Mouse (Mus musculus) MEL (cell line): ENCODE measurements at regions not wholly inside any gene's neighbourhood (a gene's known extent, or its start where the extent isn't known, plus 50 kb on each side); places are given as distances from the start of the nearest gene placed in this dataset.

Experiments
- DNase-seq: peaks from one replicate; pipeline ENCODE4 v3.0.0; 2011; ENCODE audit warnings: low read depth, low spot score
- H3K27ac ChIP-seq: 2 replicates; pipeline ENCODE4 v1.5.1; 2012; ENCODE audit warnings: low read depth, mild to moderate bottlenecking, control low read depth, low read length, moderate library complexity; ENCODE audit not compliant: control insufficient read depth
- H3K27me3 ChIP-seq, 2 experiments: fragments of 150-350 bp in 1 of 2; sonication (generic) in 1 of 2; 2 replicates each; pipeline ENCODE4 v1.6.1; 2012; ENCODE audit warnings: low read length in 2 of 2, mild to moderate bottlenecking in 2 of 2, improper control_type of control experiment in 1 of 2, moderate library complexity in 1 of 2; ENCODE audit not compliant: insufficient read depth in 2 of 2, control insufficient read depth in 1 of 2
- H3K36me3 ChIP-seq, 2 experiments: 2 replicates each; pipeline ENCODE4 v1.6.1; 2012 to 2014; ENCODE audit warnings: low read length in 2 of 2, improper control_type of control experiment in 1 of 2, inconsistent platforms in 1 of 2, mild to moderate bottlenecking in 1 of 2; ENCODE audit not compliant: insufficient read depth in 2 of 2, control insufficient read depth in 1 of 2
- H3K4me1 ChIP-seq, 2 experiments: fragments of 150-350 bp in 1 of 2; sonication (generic) in 1 of 2; 2 replicates each; pipeline ENCODE4 v1.6.1; 2012; ENCODE audit warnings: low read length in 2 of 2, improper control_type of control experiment in 1 of 2, mild to moderate bottlenecking in 1 of 2; ENCODE audit not compliant: insufficient read depth in 2 of 2, control insufficient read depth in 1 of 2
- H3K4me3 ChIP-seq, 2 experiments: fragments of 150-350 bp in 1 of 2; sonication (generic) in 1 of 2; 2 replicates each; pipeline ENCODE4 v1.5.1; 2012; ENCODE audit warnings: low read depth in 2 of 2, low read length in 2 of 2, mild to moderate bottlenecking in 2 of 2, moderate library complexity in 2 of 2, control low read depth in 1 of 2, improper control_type of control experiment in 1 of 2; ENCODE audit not compliant: control insufficient read depth in 1 of 2, insufficient read depth in 1 of 2
- H3K79me2 ChIP-seq: 2 replicates; pipeline ENCODE4 v1.6.1; 2012; ENCODE audit warnings: mild to moderate bottlenecking, low read length, moderate library complexity; ENCODE audit not compliant: control insufficient read depth, poor library complexity, insufficient read depth
- H3K9ac ChIP-seq: 2 replicates; pipeline ENCODE4 v1.6.1; 2012; ENCODE audit warnings: low read depth, mild to moderate bottlenecking, control low read depth, low read length, moderate library complexity; ENCODE audit not compliant: control insufficient read depth, poor library complexity, severe bottlenecking
- H3K9me3 ChIP-seq: fragments of 150-350 bp; sonication (generic); replicated peaks from 2 replicates; pipeline ENCODE4 v1.6.1; 2012; ENCODE audit warnings: mild to moderate bottlenecking, low read length, improper control_type of control experiment, moderate library complexity; ENCODE audit not compliant: insufficient read depth
- CHD1 ChIP-seq: IDR thresholded peaks from 2 replicates; pipeline ENCODE4 v1.6.1; 2012; ENCODE audit warnings: low read depth, mild to moderate bottlenecking, inconsistent platforms, low read length, improper control_type of control experiment
- CTCF ChIP-seq, 3 experiments: IDR thresholded peaks in 2 of 3; conservative IDR thresholded peaks in 1 of 3; 2 replicates each; pipeline ENCODE4 v1.5.1; 2011 to 2012; ENCODE audit warnings: low read length in 3 of 3, low read depth in 2 of 3, mild to moderate bottlenecking in 2 of 3, improper control_type of control experiment in 1 of 3, inconsistent platforms in 1 of 3, mixed read lengths in 1 of 3, moderate library complexity in 1 of 3; ENCODE audit not compliant: control insufficient read depth in 1 of 3, insufficient read depth in 1 of 3, poor library complexity in 1 of 3, severe bottlenecking in 1 of 3
- ETS1 ChIP-seq: IDR thresholded peaks from 2 replicates; pipeline ENCODE4 v1.6.1; 2012; ENCODE audit warnings: low read depth, mild to moderate bottlenecking, inconsistent platforms, low read length, improper control_type of control experiment, moderate library complexity
- GABPA ChIP-seq: IDR thresholded peaks from 2 replicates; pipeline ENCODE4 v1.6.1; 2012; ENCODE audit warnings: low read depth, mild to moderate bottlenecking, inconsistent platforms, low read length, improper control_type of control experiment, moderate library complexity
- HCFC1 ChIP-seq: IDR thresholded peaks from 2 replicates; pipeline ENCODE4 v1.6.1; 2012; ENCODE audit warnings: low read depth, mild to moderate bottlenecking, inconsistent platforms, low read length, improper control_type of control experiment, moderate library complexity
- JUND ChIP-seq: IDR thresholded peaks from 2 replicates; pipeline ENCODE4 v1.6.1; 2011; ENCODE audit warnings: low read depth, mild to moderate bottlenecking, improper control_type of control experiment, low read length
- KAT2A ChIP-seq: conservative IDR thresholded peaks from 2 replicates; pipeline ENCODE4 v1.6.1; 2012; ENCODE audit warnings: low read depth, low read length, improper control_type of control experiment, inconsistent platforms
- MAFK ChIP-seq: IDR thresholded peaks from 2 replicates; pipeline ENCODE4 v1.6.1; 2011; ENCODE audit warnings: low read depth, mild to moderate bottlenecking, low read length, improper control_type of control experiment, borderline replicate concordance
- MEF2A ChIP-seq: IDR thresholded peaks from 2 replicates; pipeline ENCODE4 v1.6.1; 2014; ENCODE audit warnings: low read depth, mild to moderate bottlenecking, inconsistent platforms, low read length, improper control_type of control experiment; ENCODE audit not compliant: poor library complexity, insufficient replicate concordance, severe bottlenecking; ENCODE audit errors: extremely low read depth
- POLR2AphosphoS5 ChIP-seq: IDR thresholded peaks from 2 replicates; pipeline ENCODE4 v1.6.1; 2012; ENCODE audit warnings: low read depth, borderline replicate concordance, mild to moderate bottlenecking, inconsistent platforms, low read length, moderate library complexity, mixed read lengths
- RAD21 ChIP-seq: IDR thresholded peaks from 2 replicates; pipeline ENCODE4 v1.6.1; 2011; ENCODE audit warnings: mild to moderate bottlenecking, low read depth, low read length, improper control_type of control experiment
- RCOR1 ChIP-seq: IDR thresholded peaks from 2 replicates; pipeline ENCODE4 v1.6.1; 2012; ENCODE audit warnings: low read depth, mild to moderate bottlenecking, inconsistent platforms, low read length, improper control_type of control experiment
- SMC3 ChIP-seq: IDR thresholded peaks from 2 replicates; pipeline ENCODE4 v1.6.1; 2011; ENCODE audit warnings: low read depth, low read length, improper control_type of control experiment
- TAL1 ChIP-seq: IDR thresholded peaks from 2 replicates; pipeline ENCODE4 v1.6.1; 2012; ENCODE audit warnings: mild to moderate bottlenecking, inconsistent platforms, low read length, moderate library complexity, mixed read lengths
- TBP ChIP-seq: IDR thresholded peaks from 2 replicates; pipeline ENCODE4 v1.8.0; 2011; ENCODE audit warnings: low read depth, low read length, improper control_type of control experiment
- TCF12 ChIP-seq: IDR thresholded peaks from 2 replicates; pipeline ENCODE4 v1.6.1; 2014; ENCODE audit warnings: low read depth, mild to moderate bottlenecking, inconsistent platforms, low read length, improper control_type of control experiment, moderate library complexity
- ZC3H11A ChIP-seq: IDR thresholded peaks from 2 replicates; pipeline ENCODE4 v1.6.1; 2012; ENCODE audit warnings: low read depth, mild to moderate bottlenecking, inconsistent platforms, low read length, improper control_type of control experiment
- ZNF384 ChIP-seq: IDR thresholded peaks from 2 replicates; pipeline ENCODE4 v1.6.1; 2012; ENCODE audit warnings: low read depth, mild to moderate bottlenecking, inconsistent platforms, low read length, improper control_type of control experiment

DNA sequence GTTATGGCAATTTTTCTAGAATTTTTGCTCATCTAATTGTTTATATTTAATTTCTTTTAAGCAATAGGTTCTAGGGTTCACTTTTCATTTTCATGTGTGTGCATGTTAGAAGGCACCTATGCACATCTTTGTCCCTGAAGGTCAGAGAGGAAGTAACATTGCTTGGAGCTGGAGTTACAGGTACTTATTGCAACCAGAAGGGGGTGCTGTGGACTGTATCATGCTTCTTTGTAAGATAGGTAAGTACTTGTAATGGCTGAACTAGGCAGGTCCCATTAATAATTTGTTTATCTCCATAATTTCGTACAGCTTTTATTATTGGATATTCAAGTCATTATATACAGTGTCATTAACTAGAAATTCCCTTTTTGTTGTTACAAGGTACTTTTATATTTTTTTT lies 238.3 kb upstream of the Ccnh start:
- H3K4me3 ChIP-seq = no peak overlapping the region
- no peaks in the 10 kb centered on the region for H3K27me3 ChIP-seq
- no peaks in the 10 kb centered on the region for H3K79me2 ChIP-seq
- DNase-seq = peak; percentile 82
- no peaks in the 10 kb centered on the region for H3K4me1 ChIP-seq
- TF ChIP-seq ZC3H11A (peak; percentile 73), CTCF (IDR thresholded peaks at IDR 0.05 in 2 of 3, conservative IDR thresholded peaks at IDR 0.05 in 1 of 3; ENCODE audit: control insufficient read depth in 1 of 3, insufficient read depth in 1 of 3, low read depth in 2 of 3, low read length in 3 of 3, poor library complexity in 1 of 3, severe bottlenecking in 1 of 3) (peak; percentile 32 to 73 (median 37); a peak in 5 of 6 replicates), RAD21 (peak; percentile 81), TCF12 (no peak), ZNF384 (0 out of 2 replicates have a peak, but pooled peaks have one; percentile 23), SMC3 (peak; percentile 73), MAFK (no peak), JUND (0 out of 2 replicates have a peak, but pooled peaks have one; percentile 3), MEF2A (no peak)
- H3K9me3 ChIP-seq = no peaks in the 10 kb centered on the region
- no peaks in the 10 kb centered on the region for H3K36me3 ChIP-seq
- no peak overlapping the region for H3K27ac ChIP-seq
- no peak overlapping the region for H3K9ac ChIP-seq

DNA sequence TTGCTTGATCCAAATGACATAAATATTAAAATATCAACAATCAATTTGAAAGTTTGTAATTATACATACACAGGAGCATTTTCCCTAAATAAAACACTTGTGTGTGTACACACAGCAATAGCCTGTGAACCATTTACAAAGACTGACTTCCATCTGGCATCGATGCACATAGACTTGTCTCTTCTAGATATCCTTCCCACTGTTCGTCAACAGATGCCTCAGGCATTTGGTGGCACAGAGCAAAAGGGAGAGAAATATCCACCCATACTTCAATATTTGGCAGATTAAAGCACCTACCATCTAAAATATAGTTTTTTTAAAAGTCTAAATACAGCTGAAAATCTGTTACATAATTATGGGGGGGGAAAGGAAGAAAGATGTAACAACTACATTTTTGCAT lies 236.0 kb upstream of the Ccnh start:
- Histone ChIP-seq H3K4me3 (no peak overlapping the region), H3K27me3 (no peaks in the 10 kb centered on the region), H3K9me3 (no peaks in the 10 kb centered on the region), H3K79me2 (no peaks in the 10 kb centered on the region), H3K9ac (no peak overlapping the region), H3K27ac (no peak overlapping the region), H3K4me1 (no peaks in the 10 kb centered on the region), H3K36me3 (no peaks in the 10 kb centered on the region)
- no peak for TF ChIP-seq GABPA
- TF ChIP-seq CTCF (IDR thresholded peaks at IDR 0.05 in 2 of 3, conservative IDR thresholded peaks at IDR 0.05 in 1 of 3; ENCODE audit: control insufficient read depth in 1 of 3, insufficient read depth in 1 of 3, low read depth in 2 of 3, low read length in 3 of 3, poor library complexity in 1 of 3, severe bottlenecking in 1 of 3) = no peak
- no peak for TF ChIP-seq TBP
- no peak for TF ChIP-seq POLR2AphosphoS5
- TF ChIP-seq ETS1 = no peak
- no peak for TF ChIP-seq HCFC1
- no peak for TF ChIP-seq TAL1
- no peak for TF ChIP-seq CHD1
- no peak for TF ChIP-seq RCOR1
- no peak for TF ChIP-seq KAT2A
- no peak for DNase-seq
